Mouse (Mus musculus) lung, postnatal 36 days (tissue): ENCODE measurements at regions not wholly inside any gene's neighbourhood (a gene's known extent, or its start where the extent isn't known, plus 50 kb on each side); places are given as distances from the start of the nearest gene placed in this dataset.
A peak's percentile ranks its signal among the peaks of the same experiment; 100 is the strongest.

Source experiments
- DNase-seq: peaks from one replicate; pipeline ENCODE4 v3.0.0; 2022; ENCODE audit warnings: mixed read lengths

DNA sequence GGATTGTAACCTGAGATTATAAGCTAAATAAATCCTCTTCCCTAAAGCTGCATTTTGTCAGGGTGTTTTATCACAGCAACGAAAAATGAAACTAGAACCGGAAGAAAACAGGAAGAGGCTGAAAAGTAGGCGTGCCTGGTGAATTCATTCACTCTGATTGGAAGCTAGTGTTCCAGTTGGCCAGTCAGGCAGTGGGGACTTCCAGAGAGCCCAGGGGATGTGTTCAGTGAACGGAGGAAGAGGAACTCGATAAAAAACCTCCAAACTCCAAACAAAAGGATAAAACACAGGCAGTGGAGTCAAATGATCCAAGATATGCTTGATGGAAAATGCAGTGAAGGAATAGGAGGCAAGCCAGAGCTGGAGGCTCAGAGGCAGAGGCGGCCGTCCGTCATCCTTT lies 305.5 kb upstream of the Kazn start:
- DNase-seq, result no peak

DNA sequence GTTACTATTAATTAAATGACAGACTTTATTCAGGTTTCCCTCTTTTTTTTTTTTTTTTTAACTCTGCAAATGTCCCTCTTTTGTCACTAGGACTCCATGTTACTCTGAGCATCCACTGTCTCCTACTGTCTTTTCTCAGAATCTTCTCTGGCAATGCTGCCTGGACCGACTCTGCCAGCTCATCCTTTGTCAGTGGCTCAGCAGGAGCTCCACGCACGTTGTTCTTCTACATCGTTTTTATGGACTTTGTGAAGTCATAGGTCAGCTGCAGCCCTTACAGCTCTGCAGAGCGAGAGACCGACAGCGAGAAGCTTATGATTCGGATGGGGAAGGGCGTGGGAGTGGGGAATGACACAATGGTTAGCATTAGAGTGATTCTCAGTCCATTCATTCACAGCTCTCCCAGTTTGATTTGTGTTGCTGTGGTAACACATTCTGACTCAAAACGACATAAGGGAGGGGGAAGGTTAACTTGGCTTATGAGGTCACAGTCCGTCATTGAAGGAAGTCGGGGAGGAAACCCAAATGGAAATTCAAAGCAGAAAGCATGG lies 300.1 kb upstream of the Kazn start:
- no peak for DNase-seq

DNA sequence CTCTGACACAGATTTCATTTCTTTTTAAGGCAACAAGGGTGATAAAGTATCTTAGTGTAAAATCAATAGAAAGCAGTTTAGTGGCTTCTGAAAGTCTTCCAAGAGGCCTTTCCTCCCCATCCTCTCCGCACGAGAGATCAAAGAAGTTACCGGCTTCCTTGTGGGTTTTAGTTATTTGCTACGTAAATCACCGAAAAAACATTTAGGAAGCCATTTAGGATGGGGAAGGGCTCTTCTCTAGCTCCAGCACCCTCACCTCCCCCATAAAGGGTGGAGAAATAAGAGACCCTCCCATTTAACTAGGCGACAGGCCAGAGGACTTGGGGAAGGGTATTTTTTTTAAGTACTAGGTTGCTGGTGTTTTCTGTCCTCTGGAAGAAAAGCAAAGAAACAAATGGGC lies 287.9 kb upstream of the Kazn start:
- no peak for DNase-seq

DNA sequence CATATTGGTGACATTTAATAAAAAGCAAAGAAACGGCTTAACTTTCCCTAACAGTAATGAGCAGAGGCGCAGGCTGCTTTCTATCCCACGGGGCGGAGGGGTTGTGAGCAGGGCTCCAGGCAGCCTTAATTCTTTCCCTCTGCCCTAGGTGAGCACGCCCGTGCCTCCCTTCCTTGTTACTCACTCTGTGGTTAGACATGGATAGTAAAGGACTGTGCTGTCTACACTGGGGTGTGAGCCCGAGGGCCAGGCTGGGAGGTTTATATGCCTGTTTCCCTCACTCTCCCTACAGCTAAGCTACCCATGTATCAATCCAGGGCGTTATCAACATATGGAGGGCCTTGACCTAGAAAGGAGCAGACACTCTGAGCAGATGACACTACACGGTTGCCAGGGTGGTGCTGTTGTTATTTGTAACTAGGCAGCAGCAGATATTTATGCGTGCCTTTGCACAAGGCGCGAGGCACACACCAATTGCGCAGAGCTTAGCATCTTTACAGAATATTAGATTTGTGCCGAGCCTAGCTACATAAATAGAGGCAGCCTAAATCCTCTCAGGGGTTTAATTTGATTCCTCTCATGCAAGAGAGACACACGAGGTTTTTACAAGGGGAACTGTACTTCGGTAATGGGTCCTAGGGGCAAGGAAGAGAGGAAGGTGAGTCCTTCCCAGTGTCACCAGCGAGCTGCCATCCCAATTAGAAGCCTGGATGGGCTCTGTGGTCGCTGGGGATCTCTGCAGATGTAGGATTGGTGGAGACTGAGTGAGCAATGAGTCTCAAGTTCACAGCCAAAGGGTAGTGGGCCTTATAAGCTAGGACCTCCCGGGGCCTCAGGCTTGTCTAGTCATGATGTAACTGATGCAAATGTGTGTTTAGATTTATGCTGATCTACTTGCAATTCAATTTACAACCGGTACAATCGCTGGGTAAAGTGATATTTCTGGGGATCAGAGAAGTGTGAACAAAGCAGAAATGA lies 278.6 kb upstream of the Kazn start:
- DNase-seq, result no peak

DNA sequence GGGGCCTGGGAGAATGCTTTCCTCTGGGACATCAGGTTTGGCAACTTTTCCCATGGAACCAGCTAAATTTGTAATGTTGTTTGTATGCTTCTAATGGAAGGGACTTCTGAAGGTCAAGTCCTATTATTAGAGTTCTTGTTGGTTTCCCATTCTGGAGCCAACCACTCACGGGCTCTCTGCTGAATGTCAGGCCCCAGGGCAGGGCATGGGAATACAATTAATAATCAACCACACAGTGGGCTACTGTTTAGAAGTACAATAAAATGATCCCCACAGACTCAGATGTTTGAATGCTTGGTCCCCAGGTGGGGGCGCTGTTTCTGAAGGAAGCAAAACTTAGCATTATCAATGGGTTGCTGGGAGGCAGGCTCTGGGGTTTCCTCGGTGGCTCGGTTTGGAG lies 275.6 kb upstream of the Kazn start:
- no peak for DNase-seq

DNA sequence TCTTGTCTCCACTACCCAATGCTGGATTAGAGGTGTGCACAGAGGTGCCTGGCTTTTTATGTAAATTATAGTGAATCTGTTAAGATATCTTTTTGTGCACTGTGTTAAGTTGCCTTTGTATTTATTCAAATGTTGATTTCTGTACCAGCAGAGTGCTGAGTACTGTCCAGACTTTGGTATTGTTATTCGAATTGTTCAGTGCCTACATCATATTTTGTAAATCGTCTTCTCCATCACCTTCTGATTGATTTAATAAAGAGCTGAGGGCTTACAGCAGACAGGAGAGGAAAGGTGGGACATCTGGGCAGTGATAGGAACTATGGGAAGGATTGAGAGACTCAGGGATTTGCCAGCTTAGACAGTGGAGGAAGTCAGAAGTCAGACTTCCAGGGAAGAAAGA lies 270.2 kb upstream of the Kazn start:
- no peak for DNase-seq

DNA sequence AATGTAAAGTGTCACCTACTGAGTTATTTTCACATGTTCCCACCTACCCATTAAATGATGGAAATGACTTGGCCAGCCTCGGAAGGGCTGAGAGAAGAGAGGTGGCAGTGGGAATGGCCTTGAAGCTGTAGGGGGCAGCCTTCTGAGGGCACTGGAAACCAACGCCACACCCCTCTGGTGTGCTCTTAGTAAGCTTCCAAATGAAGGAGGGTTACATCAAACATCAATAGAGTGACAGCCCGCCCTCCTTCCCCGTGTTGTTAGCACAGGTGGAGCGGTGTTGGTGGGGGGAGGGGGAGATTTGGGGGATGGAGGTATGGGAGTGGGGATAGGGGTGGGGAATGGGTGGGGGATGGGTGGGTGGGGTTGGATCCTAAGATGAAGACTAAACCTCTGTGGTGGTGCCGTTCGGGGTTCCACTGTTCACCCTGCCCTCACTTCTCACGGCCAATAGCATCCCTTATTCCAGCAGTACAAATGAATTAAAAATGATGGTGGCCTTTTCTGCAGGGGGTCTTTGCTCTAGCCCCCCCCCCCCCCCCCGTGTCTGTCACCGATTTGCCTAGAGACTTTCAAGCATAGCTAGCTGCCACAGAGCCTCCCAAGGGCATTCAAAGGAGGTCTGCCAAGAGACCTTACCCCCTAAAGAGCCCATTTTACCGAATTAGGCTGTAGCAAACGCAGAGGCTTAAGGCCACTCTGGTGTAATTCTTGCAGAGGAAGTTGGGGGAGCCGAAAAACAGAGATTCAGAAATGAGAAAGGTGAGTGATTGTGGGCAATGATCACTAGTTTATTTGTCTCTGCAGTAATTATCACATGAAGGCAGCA lies 267.4 kb upstream of the Kazn start:
- DNase-seq, result no peak

DNA sequence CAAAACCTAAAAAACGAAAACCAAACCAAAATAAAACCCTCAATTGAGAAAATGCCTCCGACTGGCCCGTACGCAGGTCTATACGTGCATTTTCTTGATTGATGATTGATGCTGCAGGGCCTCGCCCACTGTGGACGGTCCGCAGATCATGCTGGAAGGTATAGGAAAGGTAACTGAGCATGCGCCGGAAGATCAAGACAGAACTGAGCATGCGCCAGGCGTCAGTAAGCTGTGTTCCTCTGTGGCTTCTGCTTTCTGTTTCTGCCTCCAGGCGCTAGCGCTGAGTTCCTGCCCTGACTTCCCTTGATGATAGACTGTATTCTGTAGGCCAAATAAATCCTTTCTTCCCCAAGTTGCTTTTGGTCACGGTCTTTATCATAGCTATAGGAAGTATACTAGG lies 264.6 kb upstream of the Kazn start:
- no peak for DNase-seq

DNA sequence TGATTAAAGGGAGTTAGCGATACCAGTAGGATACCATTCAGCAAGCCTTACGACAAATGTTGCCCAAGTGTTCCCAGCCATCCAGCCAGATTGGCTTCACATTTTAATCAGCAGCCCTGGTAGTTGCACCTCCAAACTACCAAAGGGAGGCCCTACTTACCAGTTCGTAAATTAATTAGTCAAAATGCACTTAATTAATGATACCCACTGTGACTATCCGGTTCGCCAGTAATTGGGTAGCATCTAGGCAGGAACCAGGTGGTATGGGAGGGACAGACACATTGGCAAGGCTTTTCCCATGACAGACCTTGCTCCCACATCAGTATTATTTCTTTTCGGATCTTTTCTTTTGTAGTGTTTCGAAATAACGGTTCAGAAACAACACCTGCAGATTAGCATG lies 262.0 kb upstream of the Kazn start:
- no peak for DNase-seq

DNA sequence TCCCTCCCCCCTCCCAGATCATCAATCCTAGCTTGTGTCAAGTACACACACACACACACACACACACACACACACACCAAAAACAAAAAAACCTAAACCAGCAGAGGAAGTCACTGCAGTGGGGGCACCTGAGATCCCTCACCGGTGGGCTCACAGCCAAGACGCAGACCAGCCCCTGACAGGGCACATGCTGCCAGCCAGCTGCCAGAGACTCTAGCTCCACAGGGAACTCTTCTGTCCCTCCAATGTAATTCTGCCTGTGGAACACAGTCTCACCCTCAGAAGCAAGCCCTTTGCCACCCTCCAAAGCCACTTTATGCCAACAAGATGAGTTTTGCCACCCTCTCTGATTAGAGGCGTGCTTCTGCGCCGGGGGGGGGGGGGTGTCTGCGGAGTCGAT lies 261.3 kb upstream of the Kazn start:
- no peak for DNase-seq

DNA sequence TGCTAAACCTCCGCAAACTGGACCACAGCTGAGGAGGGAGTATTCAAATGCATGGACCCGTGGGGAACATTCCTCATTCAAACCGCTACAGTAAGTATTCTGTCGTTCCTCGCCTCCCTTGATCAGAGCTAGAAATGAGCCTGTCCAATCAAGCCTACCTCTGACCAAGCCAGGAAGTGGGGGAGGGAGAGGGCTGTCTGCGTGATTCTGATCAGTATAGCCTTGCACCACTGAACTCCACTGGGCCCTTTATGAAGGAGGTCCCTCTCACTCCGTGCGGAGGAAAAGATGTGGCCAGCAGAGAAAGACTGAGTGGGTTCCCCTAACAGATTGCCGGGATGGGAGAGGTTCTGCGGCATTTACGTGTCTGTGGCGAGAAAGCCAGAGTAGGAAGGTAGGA lies 257.4 kb upstream of the Kazn start:
- DNase-seq, result no peak

DNA sequence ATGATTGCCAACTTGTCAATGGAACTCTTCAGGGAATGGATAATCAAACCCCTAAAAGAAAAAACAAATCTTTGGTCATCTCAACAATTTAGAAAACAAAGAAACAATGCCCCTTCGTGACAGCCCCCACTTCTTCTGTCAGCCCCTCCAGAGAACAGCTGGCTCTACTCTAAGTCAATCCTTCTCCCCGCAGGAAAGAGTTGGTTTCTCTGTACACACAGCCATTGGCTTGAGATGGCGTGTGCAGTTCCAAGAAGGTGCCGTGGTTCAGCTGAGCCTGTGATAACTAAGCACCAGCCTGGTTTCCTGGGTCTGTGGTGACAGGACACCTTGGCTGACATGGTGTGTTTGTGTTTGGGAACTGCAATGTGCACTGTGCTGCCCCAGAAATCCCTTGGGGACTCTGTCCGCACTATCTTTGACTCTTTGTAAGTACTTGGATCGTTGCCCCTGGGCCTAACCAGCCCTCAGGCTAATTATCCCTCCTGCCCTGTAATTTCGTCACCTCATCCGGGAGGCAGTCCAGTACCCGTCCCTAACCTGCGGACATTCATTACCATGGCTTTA lies 253.8 kb upstream of the Kazn start:
- peak; percentile 6 for DNase-seq

DNA sequence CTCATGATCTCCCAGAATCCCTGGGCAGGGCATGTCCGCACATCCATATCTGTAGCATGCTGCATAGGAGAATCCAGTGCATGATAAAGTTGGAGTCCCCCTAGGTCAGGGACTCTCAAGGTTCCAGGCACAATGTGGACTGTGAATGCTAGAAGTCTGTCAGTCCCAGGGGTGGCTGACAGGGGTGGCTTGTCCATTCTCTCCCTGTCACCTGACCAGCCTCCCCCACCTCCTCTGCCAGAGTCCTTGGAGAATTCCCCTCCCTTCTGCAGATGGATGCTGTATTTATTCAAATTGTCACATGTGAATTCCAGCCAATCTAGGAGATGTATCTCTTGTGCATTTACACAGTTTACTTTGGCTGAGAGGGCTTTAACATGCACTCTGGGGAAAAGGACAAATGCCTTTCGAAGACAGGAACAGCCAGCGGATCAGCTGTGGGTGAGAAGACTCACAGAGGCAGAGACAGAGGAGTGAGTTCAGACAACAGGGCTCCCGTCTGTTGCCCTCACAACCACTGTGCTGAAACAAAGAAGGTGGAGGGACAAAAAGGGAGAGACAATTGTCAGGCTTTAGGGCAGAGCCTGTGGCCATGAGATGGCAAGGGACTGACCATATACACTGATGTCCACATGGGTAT lies 246.7 kb upstream of the Kazn start:
- DNase-seq, result no peak

DNA sequence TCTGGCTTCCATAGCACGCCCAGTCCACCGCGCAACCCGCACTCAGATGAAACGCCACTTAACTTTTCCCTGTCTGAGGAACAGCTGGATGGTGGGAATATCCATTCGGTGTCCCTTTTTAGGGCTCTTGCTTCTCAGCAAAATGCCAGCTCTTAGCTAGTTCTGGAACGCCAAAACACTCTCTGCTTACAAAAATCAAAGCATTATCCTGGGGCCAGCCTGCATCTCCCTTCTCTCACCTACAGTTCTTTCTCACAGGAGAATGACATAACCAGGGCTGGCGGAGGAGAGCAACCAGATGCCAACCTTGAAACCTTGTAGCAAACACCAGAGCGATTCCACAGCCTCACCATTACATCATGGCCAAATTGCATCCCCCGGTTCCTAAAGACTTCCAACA lies 236.4 kb upstream of the Kazn start:
- DNase-seq, result no peak

DNA sequence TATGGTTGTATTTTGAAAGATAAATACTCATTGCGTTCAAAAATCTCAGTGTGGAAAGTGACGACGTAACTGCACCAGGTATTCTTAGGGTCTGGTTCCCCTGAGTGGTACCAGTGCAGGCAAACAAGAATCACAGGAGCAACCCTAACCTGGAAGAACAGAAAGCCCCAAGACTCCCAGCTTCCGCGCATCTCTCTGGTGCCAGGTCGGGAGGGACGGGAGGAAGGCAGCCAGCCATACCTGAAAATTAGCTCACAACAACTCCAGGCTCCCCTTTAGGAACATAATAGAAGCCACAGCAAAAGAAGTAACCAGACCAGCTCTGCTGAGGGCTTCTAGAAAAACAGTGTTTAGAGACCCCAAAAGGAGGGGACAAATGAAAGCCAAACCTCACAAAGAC lies 235.4 kb upstream of the Kazn start:
- no peak for DNase-seq

DNA sequence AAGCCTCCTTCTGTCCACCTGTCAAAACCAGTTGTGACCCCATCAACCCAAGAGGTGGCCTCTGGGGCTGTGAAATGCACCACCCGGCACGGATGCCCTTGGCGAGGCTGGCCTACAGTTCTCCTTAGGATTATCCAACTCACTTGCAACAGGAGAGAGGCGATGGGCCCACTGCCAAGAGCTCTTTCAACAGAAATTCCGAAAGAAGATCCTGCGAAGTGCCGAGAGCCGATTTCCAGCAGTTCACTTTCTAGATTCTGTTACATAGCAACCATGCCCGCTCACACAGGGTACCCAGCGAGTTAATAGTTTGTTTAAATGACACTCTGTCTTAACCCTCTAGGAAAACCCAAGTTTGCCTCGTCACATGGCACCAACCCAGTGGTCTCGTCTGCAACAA lies 234.8 kb upstream of the Kazn start:
- DNase-seq, result peak; percentile 53

DNA sequence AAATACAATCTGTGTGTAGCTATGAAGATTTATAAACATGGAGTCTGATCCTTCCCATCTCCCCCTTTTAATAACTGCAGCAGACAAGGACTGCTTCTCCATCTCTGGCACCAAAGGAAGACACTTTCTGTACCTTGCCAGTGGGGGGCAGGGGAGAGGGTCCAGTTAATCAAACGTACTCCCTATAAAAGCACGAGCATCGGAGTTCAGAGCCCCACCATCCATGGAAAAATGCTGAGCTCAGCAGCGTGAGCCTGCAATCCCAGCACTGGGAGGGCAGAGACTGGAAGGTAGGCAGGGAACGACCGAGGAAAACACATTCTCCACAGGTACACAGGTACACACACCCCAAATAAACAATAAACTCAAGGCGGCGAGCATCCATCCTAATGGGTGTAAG lies 234.1 kb upstream of the Kazn start:
- DNase-seq, result no peak

DNA sequence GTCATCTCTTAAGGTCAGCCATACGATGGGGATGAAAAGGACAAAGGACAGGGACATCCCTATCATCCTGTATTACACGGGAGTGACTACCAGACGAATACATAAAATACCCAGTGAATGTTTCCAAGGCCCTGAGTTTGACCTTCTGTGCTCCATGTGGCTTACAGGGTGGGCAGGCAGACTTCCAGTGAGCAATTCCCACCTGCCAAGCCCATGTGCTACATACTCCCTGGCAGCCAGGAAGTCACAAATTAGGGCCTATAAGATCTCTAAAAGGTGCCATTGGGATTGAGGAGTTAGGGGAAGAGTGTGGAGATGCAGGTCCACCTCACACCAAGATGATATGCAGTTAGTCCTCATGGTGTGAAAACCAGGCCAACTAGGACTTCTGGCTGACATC lies 233.1 kb upstream of the Kazn start:
- DNase-seq, result no peak

DNA sequence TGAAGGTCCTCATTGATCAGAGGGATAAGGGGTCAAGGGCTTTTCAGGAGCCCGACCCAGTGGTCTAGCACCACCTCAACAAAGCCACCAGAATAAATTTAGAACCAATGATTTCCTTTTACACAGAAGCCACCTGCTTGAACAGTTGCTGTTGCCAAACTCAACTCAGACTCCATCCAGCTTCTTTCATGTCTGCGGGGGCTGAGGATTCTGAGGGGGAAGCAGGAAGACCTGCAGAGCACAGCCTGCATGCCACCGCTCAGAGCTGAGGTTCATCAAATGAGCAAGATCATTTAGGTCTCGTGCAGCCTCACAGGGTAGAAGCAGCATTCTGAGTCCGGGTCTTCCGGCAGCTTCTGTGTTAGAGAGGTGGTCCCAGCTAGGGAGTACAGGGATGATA lies 231.6 kb upstream of the Kazn start:
- DNase-seq, result no peak

DNA sequence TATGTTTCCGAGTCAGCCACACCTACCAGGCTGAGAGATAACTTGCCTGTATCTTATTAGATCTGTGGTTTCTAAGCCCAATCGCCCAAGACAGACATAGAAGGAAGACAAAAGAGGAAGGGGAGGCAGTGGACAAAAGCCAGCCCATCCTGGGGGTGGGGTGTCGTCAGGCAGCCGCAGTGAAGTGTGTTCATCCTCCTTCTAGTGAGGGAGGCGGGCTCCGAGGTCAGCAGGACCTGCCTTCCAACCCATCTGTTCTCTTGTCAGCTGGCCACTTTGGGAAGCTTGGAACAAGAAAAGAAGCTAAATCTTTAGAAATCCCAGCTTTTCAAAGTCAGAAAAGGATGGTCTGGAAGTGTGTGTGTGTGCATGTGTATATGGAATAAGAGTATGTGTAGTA lies 228.7 kb upstream of the Kazn start:
- DNase-seq, result no peak

DNA sequence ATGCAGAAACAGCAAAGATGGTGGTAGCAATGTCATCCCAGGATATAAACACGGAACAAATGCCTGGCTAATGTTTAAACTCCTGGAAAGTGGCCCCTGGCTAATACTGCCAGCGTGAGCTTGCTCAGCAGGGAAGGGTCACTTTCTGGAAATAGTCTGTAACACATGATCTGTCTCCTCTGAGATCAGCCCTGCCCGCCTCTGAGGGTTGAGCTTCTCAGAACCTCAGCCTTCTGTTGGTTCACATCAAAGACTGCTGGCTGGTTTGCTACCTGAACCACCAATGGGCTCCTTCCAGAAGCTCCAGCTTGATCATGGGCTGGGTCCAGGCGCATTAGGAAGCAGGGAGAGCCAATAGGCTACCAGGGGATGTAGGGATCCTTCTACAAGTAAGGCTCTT lies 226.0 kb upstream of the Kazn start:
- DNase-seq, result no peak

DNA sequence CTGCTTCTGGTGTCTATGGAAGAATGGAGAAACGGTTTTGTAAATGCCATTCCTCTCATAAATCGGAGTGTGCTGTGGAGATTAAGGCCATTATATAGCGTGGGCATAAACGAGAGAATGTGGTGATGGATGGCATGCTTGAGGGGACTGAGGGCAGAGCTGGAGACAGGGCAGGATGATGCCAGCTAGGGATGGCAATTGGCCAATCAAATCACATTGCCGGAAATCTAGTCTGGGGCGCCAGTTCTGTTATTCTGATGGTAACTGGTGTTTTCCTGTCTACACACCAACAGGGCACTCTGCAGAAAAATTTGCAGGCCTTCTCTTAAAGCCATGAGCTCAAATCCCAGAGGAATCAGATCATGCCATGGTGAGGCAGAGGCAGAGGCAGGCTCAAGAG lies 224.9 kb upstream of the Kazn start:
- no peak for DNase-seq

DNA sequence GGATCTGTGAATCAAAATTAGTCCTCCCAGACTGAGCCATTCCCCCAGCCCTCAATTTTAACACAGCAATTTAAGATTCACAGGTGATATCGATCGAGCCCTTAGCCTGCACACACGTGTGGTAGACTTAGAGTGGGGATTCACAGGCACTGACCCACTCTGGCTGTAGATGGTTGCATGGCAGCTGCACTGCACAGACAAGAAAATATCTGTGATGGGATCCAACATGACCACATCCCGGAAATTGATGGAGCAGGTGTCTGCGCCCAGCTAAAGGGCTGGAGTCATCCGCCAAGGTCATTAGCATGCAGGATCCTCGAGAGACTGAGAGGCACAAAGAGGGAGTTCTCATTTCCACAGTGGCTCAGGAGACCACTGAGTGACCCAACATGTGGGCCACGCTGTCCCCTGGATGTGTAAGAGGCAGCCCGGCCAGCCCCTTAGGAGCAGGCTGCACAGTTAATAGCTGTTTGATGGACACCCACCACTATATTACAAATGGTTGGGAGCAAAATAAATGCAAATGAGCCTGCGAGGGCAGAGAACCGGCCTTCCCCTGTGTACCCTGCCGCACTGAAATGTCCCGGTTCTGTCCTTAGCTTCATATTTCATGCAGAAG lies 221.4 kb upstream of the Kazn start:
- no peak for DNase-seq
